Mouse (Mus musculus): Measurements from ENCODE around the gene Ndufaf7. TPM values are rescaled to one million over a fixed set of nuclear protein-coding genes. Genes with fewer than 3 reads are reported as not detected.

Gene Ndufaf7
- polyA plus RNA-seq, 1 experiment from 2014 or later, result 62.5 TPM

DNA sequence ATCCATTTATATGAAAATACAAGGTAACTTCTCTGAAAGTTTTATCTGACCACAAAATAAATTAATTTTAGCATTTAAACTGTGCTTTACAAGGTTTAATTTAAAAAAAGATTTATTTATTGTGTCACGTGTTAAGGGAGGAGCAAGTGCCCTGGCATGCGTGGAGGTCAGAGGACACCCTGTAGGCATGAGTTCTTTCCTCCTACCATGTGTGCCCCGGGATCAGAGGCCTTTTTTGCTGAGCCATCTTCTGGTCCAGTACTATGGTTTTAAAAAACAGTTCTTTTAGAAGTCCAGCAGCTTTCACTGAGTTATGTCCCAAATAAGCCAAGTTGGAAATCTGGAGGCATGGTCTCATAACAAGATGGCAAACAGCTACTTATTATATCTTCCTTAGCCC is 46.8 kb downstream of the Ndufaf7 start:
- no peaks in the 10 kb centered on the region for H3K27me3 ChIP-seq (ENCODE audit: control insufficient read depth, insufficient read depth, low read length)
- WGBS, result 92% methylated on average over 3 of the region's 3 CpGs
- no peak overlapping the region for H3K9ac ChIP-seq (replicated peaks; ENCODE audit: low read depth, low read length)
- no peaks in the 10 kb centered on the region for H3K9me3 ChIP-seq (ENCODE audit: control insufficient read depth, low read length)
- no peaks in the 10 kb centered on the region for H3K4me1 ChIP-seq (ENCODE audit: control insufficient read depth, insufficient read depth, low read length)
- no peak overlapping the region for H3K4me3 ChIP-seq (ENCODE audit: low read depth, low read length)
- ATAC-seq (ENCODE audit: low read depth), result no peak
- no peak overlapping the region for H3K4me2 ChIP-seq (ENCODE audit: low read depth, low read length)
- H3K36me3 ChIP-seq (ENCODE audit: control insufficient read depth, insufficient read depth, low read length), result no peaks in the 10 kb centered on the region
- no peak overlapping the region for H3K27ac ChIP-seq (ENCODE audit: low read depth, low read length)

GRCm38 (mm10) chr17:78989015-78989414 is 52.1 kb downstream of the Ndufaf7 start:
- Histone ChIP-seq H3K27me3 (ENCODE audit: control insufficient read depth, insufficient read depth, low read length) (no peaks in the 10 kb centered on the region), H3K9me3 (ENCODE audit: control insufficient read depth, low read length) (no peaks in the 10 kb centered on the region), H3K4me1 (ENCODE audit: control insufficient read depth, insufficient read depth, low read length) (no peaks in the 10 kb centered on the region), H3K9ac (replicated peaks; ENCODE audit: low read depth, low read length) (no peak overlapping the region), H3K4me2 (ENCODE audit: low read depth, low read length) (no peak overlapping the region), H3K36me3 (ENCODE audit: control insufficient read depth, insufficient read depth, low read length) (no peaks in the 10 kb centered on the region), H3K4me3 (ENCODE audit: low read depth, low read length) (no peak overlapping the region), H3K27ac (ENCODE audit: low read depth, low read length) (no peak overlapping the region)
- no peak for ATAC-seq (ENCODE audit: low read depth)
- 84% methylated on average over 8 of the region's 8 CpGs for WGBS

DNA sequence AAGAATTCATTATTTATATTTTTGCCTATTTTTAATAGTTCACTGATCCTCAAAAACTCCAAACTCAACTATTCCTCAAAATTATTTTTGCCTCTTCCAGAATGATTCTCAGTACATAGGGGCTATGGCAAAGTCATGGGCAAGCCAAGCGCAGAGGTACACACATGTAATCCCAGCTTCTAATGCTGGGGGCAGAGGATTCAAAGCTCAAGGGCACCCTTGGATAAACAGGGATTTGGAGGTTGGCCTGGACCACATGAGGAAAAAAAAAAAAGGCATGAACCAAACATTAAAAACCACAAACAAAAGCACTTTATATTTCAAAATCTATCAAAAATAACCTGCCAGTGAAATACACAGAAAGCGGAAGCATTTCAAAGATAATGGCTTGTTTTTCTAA is 54.6 kb downstream of the Ndufaf7 start:
- Histone ChIP-seq H3K9me3 (ENCODE audit: control insufficient read depth, low read length) (no peaks in the 10 kb centered on the region), H3K4me3 (ENCODE audit: low read depth, low read length) (no peak overlapping the region), H3K27me3 (ENCODE audit: control insufficient read depth, insufficient read depth, low read length) (no peaks in the 10 kb centered on the region), H3K27ac (ENCODE audit: low read depth, low read length) (no peak overlapping the region), H3K36me3 (ENCODE audit: control insufficient read depth, insufficient read depth, low read length) (no peaks in the 10 kb centered on the region), H3K4me1 (ENCODE audit: control insufficient read depth, insufficient read depth, low read length) (no peaks in the 10 kb centered on the region), H3K9ac (replicated peaks; ENCODE audit: low read depth, low read length) (no peak overlapping the region), H3K4me2 (ENCODE audit: low read depth, low read length) (no peak overlapping the region)
- WGBS, result 95% methylated on average over 2 of the region's 2 CpGs
- ATAC-seq (ENCODE audit: low read depth), result no peak

GRCm38 (mm10) chr17:78992303-78993027 is 55.5 kb downstream of the Ndufaf7 start:
- no peaks in the 10 kb centered on the region for H3K4me1 ChIP-seq (ENCODE audit: control insufficient read depth, insufficient read depth, low read length)
- no peak for ATAC-seq (ENCODE audit: low read depth)
- no peaks in the 10 kb centered on the region for H3K9me3 ChIP-seq (ENCODE audit: control insufficient read depth, low read length)
- no peak overlapping the region for H3K4me2 ChIP-seq (ENCODE audit: low read depth, low read length)
- no peaks in the 10 kb centered on the region for H3K36me3 ChIP-seq (ENCODE audit: control insufficient read depth, insufficient read depth, low read length)
- H3K4me3 ChIP-seq (ENCODE audit: low read depth, low read length), result no peak overlapping the region
- H3K27ac ChIP-seq (ENCODE audit: low read depth, low read length), result no peak overlapping the region
- H3K9ac ChIP-seq (replicated peaks; ENCODE audit: low read depth, low read length), result no peak overlapping the region
- no peaks in the 10 kb centered on the region for H3K27me3 ChIP-seq (ENCODE audit: control insufficient read depth, insufficient read depth, low read length)
- WGBS, result 76% methylated on average over 9 of the region's 9 CpGs

- no peak overlapping the region for H3K27ac ChIP-seq (ENCODE audit: low read depth, low read length)
- no peak overlapping the region for H3K4me3 ChIP-seq (ENCODE audit: low read depth, low read length)
- no peaks in the 10 kb centered on the region for H3K9me3 ChIP-seq (ENCODE audit: control insufficient read depth, low read length)
- H3K27me3 ChIP-seq (ENCODE audit: control insufficient read depth, insufficient read depth, low read length), result no peaks in the 10 kb centered on the region
- no peak overlapping the region for H3K4me2 ChIP-seq (ENCODE audit: low read depth, low read length)
- H3K4me1 ChIP-seq (ENCODE audit: control insufficient read depth, insufficient read depth, low read length), result no peaks in the 10 kb centered on the region
- ATAC-seq (ENCODE audit: low read depth), result no peak
- no peaks in the 10 kb centered on the region for H3K36me3 ChIP-seq (ENCODE audit: control insufficient read depth, insufficient read depth, low read length)
- H3K9ac ChIP-seq (replicated peaks; ENCODE audit: low read depth, low read length), result no peak overlapping the region
- WGBS, result 33% methylated on average over 2 of the region's 2 CpGs
These were observed 56.7 kb downstream of the Ndufaf7 start for GRCm38 (mm10) chr17:78993670-78994069.

DNA sequence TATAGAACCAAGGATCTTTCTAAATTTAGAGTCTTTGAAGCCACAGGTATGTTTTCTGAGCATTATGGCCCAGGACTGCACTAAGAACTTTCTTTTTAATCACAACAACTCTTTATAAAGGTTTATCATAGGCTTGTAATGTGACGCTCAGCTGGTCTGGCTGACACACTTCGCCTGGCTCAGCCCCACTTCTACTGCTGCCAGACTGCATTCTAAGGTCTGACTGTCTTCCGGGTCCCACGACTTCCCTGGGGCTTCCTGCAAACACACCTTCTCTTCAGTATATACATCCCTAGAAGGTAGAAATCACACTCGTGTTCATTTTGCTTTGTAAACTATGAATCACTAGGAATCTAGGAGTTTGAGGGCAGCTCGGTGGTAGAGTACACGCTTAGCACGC is 57.4 kb downstream of the Ndufaf7 start:
- Histone ChIP-seq H3K9me3 (ENCODE audit: control insufficient read depth, low read length) (no peaks in the 10 kb centered on the region), H3K27me3 (ENCODE audit: control insufficient read depth, insufficient read depth, low read length) (no peaks in the 10 kb centered on the region), H3K4me3 (ENCODE audit: low read depth, low read length) (no peak overlapping the region), H3K4me2 (ENCODE audit: low read depth, low read length) (no peak overlapping the region), H3K27ac (ENCODE audit: low read depth, low read length) (no peak overlapping the region), H3K9ac (replicated peaks; ENCODE audit: low read depth, low read length) (no peak overlapping the region), H3K4me1 (ENCODE audit: control insufficient read depth, insufficient read depth, low read length) (no peaks in the 10 kb centered on the region), H3K36me3 (ENCODE audit: control insufficient read depth, insufficient read depth, low read length) (no peaks in the 10 kb centered on the region)
- 86% methylated on average over 8 of the region's 8 CpGs for WGBS
- no peak for ATAC-seq (ENCODE audit: low read depth)

GRCm38 (mm10) chr17:78994931-78995820 is 58.2 kb downstream of the Ndufaf7 start:
- Histone ChIP-seq H3K9ac (replicated peaks; ENCODE audit: low read depth, low read length) (no peak overlapping the region), H3K4me1 (ENCODE audit: control insufficient read depth, insufficient read depth, low read length) (no peaks in the 10 kb centered on the region), H3K9me3 (ENCODE audit: control insufficient read depth, low read length) (no peaks in the 10 kb centered on the region), H3K27me3 (ENCODE audit: control insufficient read depth, insufficient read depth, low read length) (no peaks in the 10 kb centered on the region), H3K27ac (ENCODE audit: low read depth, low read length) (no peak overlapping the region), H3K4me2 (ENCODE audit: low read depth, low read length) (no peak overlapping the region), H3K4me3 (ENCODE audit: low read depth, low read length) (no peak overlapping the region), H3K36me3 (ENCODE audit: control insufficient read depth, insufficient read depth, low read length) (no peaks in the 10 kb centered on the region)
- WGBS, result 74% methylated on average over 9 of the region's 9 CpGs
- ATAC-seq (ENCODE audit: low read depth), result no peak

Measured in neural tube, embryonic 14.5 days (tissue).